Mouse (Mus musculus) gastrocnemius, postnatal 4 days (tissue): ENCODE results near the gene Mip. TPM values are rescaled to one million over a fixed set of nuclear protein-coding genes. Genes with fewer than 3 reads are reported as not detected.
A peak's percentile ranks its signal among the peaks of the same experiment; 100 is the strongest.
"Not testable (repeated sequence)": the region's sequence is repeated elsewhere in the genome, so short reads cannot be mapped to it uniquely, and the experiment has no call there.

Experiments used
- DNase-seq, 2 experiments: peaks; one replicate each; pipeline ENCODE4 v3.0.0; 2021 to 2022; ENCODE audit warnings: low spot score in 2 of 2, mixed read lengths in 2 of 2
- total RNA-seq, 2 experiments: library from RNA; stranded (reverse); gene quantifications; 2 replicates each; pipeline ENCODE4 v1.2.3; 2021

The Mip gene
- total RNA-seq, 2 experiments from 2014 or later: not detected

- peak in 1 of 2 experiments; percentile 21 for DNase-seq
Observed at GRCm38 (mm10) chr10:128210954-128211353, 14.7 kb upstream of the Mip start.

- peak; percentile 92 to 95 for DNase-seq
Observed at GRCm38 (mm10) chr10:128211390-128212108, 14.1 kb upstream of the Mip start, which contains the start of gene Spryd4. Gene Spryd4, minus strand, starts transcription at chr10:128211807.

GRCm38 (mm10) chr10:128212148-128212547 is 13.5 kb upstream of the Mip start:
- no peak for DNase-seq

GRCm38 (mm10) chr10:128212871-128213323 is 12.7 kb upstream of the Mip start:
- peak in 1 of 2 experiments; percentile 50 for DNase-seq

GRCm38 (mm10) chr10:128214112-128214511 is 11.5 kb upstream of the Mip start:
- DNase-seq: not testable (repeated sequence)

- DNase-seq: no peak
Observed at GRCm38 (mm10) chr10:128214981-128215380, 10.7 kb upstream of the Mip start.

- no peak for DNase-seq
Observed at GRCm38 (mm10) chr10:128218387-128219117, 7.1 kb upstream of the Mip start.

GRCm38 (mm10) chr10:128221533-128222286 is 3.9 kb upstream of the Mip start:
- no peak for DNase-seq

- no peak for DNase-seq
Observed at GRCm38 (mm10) chr10:128225064-128225463, 574 bp upstream of the Mip start.

- no peak for DNase-seq
Observed at GRCm38 (mm10) chr10:128227592-128227991, 2.0 kb downstream of the Mip start.

GRCm38 (mm10) chr10:128228009-128228408 is 2.4 kb downstream of the Mip start:
- no peak for DNase-seq

GRCm38 (mm10) chr10:128230582-128230981 is 4.9 kb downstream of the Mip start:
- DNase-seq: no peak

- DNase-seq: no peak
Observed at GRCm38 (mm10) chr10:128231146-128231545, 5.5 kb downstream of the Mip start.

GRCm38 (mm10) chr10:128231697-128232419 is 6.2 kb downstream of the Mip start, which contains the start of gene Timeless:
Gene Timeless, plus strand, starts transcription at chr10:128232065.
- peak; percentile 77 to 88 for DNase-seq

- DNase-seq: peak in 1 of 2 experiments; percentile 51
Observed at GRCm38 (mm10) chr10:128232420-128232985, 6.9 kb downstream of the Mip start.

- no peak for DNase-seq
Observed at GRCm38 (mm10) chr10:128236321-128236720, 10.7 kb downstream of the Mip start.

- no peak for DNase-seq
Observed at GRCm38 (mm10) chr10:128237807-128238480, 12.3 kb downstream of the Mip start.

GRCm38 (mm10) chr10:128239140-128239539 is 13.5 kb downstream of the Mip start:
- DNase-seq: no peak

- no peak for DNase-seq
Observed at GRCm38 (mm10) chr10:128240131-128240530, 14.5 kb downstream of the Mip start.

GRCm38 (mm10) chr10:128243252-128243651 is 17.6 kb downstream of the Mip start:
- no peak for DNase-seq
